Mouse (Mus musculus) large intestine, adult 2 months (tissue): Measurements from ENCODE around the gene Wwox. TPM values are rescaled to one million over a fixed set of nuclear protein-coding genes. Genes with fewer than 3 reads are reported as not detected.

Source experiments
- DNase-seq: peaks from one replicate; pipeline ENCODE4 v3.0.0-alpha.2; 2012; ENCODE audit warnings: low read depth, low spot score
- WGBS: fragments of 180-500 bp; shearing (Covaris S2); methylation state at CpG from one replicate; pipeline ENCODE4 v1.1.7; 2018; 5-methylcytosine and 5-hydroxymethylcytosine counted together
- polyA plus RNA-seq: library from polyadenylated mRNA; depleted of rRNA; stranded (reverse); fragments of >200 nt; gene quantifications from 2 replicates; pipeline ENCODE4 v1.2.3, GENCODE M21; 2012

Wwox gene
- polyA plus RNA-seq, 1 experiment: 4.3 TPM

- WGBS: 69% methylated on average over 12 of the region's 12 CpGs
- no peak for DNase-seq
These were observed 718.7 kb downstream of the Wwox start for GRCm38 (mm10) chr8:115157977-115158720.

GRCm38 (mm10) chr8:115158721-115159111, 719.3 kb downstream of the Wwox start:
- WGBS: 10% methylated on average over 8 of the region's 8 CpGs
- DNase-seq: no peak

DNA sequence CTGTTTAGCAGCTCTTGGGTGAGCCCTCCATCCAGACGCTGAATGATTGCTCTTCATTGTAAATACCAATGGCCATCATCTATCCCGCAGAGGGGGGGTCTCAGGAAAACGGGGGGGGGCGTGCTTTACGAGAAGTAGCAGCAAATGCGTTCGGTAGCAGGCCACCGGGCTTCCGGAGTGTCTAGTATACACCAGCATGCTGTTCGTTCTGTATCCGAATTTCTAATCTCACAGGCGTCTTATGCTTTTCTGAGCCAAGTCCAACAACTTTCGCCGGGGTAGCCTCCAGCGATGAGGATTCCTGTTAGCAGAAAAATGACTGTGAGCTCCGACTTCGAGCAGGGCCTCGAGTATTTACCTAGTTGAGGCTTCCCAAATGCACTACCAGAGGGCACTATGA, 719.8 kb downstream of the Wwox start:
- WGBS: 9% methylated on average over 18 of the region's 18 CpGs
- no peak for DNase-seq

GRCm38 (mm10) chr8:115159711-115160374, 720.4 kb downstream of the Wwox start:
- under 1% methylated on average over 22 of the region's 22 CpGs for WGBS
- no peak for DNase-seq

- WGBS: 82% methylated on average over 5 of the region's 5 CpGs
- no peak for DNase-seq
These were observed 721.0 kb downstream of the Wwox start for GRCm38 (mm10) chr8:115160407-115160806.

DNA sequence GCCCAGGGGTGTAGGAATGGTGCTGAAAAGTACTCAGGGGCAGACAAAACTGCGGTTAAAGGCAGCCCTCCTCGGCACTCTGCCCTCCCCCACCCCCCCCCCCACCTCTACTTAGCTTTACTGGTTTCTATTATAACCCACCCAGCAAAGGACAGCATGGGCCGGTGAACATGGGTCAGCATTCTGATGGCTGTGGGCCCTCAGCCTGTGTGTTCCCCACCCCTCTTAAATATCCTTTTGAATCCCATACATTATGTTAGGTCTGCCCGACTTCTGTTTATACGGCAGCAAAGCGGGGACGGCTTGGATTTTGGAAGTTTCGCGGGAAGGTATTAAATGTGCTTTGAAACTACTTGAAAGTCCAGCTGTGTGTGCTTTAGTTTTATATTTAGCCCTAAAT, 722.1 kb downstream of the Wwox start:
- 54% methylated on average over 9 of the region's 9 CpGs for WGBS
- DNase-seq: no peak

GRCm38 (mm10) chr8:115164872-115165271, 725.4 kb downstream of the Wwox start:
- DNase-seq: no peak
- 27% methylated on average over 13 of the region's 13 CpGs for WGBS

GRCm38 (mm10) chr8:115173634-115174081, 734.2 kb downstream of the Wwox start:
- DNase-seq: no peak
- WGBS: 76% methylated on average over 14 of the region's 14 CpGs

DNA sequence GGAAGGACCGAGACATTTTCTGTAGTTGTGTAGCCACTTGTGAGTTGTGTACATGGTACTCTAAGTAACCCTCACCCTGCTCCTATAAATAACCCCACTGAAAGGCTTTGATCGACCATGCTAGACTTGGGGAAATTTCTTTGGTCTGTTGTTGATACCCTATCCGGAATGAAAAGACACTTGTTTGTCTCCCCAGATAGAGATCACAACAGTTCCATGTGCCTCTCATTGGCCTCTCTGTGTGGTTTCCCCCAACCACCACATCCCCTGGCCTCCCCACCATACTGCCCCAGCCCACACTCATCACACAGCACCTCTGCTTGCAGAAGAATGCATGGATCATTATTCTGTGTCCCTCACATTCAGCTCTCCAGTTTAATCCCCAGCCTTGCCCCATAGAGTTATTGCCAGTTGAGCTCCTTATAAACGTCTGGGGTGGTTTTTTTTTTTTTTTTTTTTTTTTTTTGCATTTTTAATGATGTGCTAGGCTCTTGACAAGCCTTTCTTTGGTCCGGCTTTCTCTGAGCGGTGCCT, 746.0 kb downstream of the Wwox start:
- DNase-seq: no peak
- 74% methylated on average over 6 of the region's 6 CpGs for WGBS

- no peak for DNase-seq
- 42% methylated on average over 13 of the region's 13 CpGs for WGBS
These were observed 746.8 kb downstream of the Wwox start for GRCm38 (mm10) chr8:115186121-115186811.

DNA sequence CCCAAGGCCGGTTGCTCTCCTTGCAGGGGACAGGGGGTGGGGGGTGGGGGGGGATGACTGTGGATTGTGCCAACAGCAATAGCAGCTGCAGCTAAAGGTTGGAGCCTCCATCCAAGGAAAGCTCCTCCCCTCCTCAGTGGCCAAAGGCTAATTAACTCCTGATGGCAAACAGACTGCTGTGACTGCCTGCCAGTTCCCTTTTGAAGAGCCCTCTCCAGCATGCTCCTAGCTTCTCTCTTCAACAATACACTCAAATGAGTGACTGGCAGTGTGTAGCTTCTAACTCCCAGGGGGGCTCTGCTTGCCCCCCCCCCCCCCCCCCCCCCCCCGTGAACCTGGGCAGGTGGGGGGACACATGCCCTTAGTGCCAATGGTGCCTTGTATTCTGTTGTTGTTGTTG, 747.4 kb downstream of the Wwox start:
- WGBS: 29% methylated on average over 2 of the region's 2 CpGs
- no peak for DNase-seq

- 82% methylated on average over 4 of the region's 4 CpGs for WGBS
- DNase-seq: no peak
These were observed 749.0 kb downstream of the Wwox start for GRCm38 (mm10) chr8:115188446-115188845.

- no peak for DNase-seq
- 28% methylated on average over 11 of the region's 11 CpGs for WGBS
These were observed 750.4 kb downstream of the Wwox start for GRCm38 (mm10) chr8:115189836-115190235.

DNA sequence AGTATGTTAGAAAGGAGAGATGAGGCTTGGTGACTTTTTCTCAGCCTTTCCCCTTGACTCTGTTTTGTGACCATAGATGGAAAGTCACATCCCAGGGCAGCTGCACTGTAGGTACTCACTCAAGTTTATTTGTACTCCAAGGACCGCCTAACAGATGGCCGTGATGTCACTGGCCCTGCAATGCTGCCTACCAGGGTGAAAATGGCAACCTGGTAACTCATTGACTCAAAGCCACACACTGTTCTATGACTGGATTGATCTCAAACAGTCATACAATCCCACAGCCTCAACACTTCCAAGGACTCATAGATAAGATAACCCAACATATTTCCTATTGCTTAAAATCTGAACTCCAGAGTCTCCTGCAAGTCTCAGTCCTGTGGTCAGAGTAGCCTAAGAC, 754.3 kb downstream of the Wwox start:
- no peak for DNase-seq
- 55% methylated on average over 2 of the region's 2 CpGs for WGBS

- DNase-seq: no peak
- 92% methylated on average over 10 of the region's 10 CpGs for WGBS
These were observed 755.9 kb downstream of the Wwox start for GRCm38 (mm10) chr8:115195334-115195733.

GRCm38 (mm10) chr8:115196859-115197258, 757.4 kb downstream of the Wwox start:
- WGBS: 75% methylated on average over 2 of the region's 2 CpGs
- DNase-seq: no peak

GRCm38 (mm10) chr8:115199204-115199603, 759.7 kb downstream of the Wwox start:
- DNase-seq: no peak
- WGBS: 55% methylated on average over 4 of the region's 4 CpGs

DNA sequence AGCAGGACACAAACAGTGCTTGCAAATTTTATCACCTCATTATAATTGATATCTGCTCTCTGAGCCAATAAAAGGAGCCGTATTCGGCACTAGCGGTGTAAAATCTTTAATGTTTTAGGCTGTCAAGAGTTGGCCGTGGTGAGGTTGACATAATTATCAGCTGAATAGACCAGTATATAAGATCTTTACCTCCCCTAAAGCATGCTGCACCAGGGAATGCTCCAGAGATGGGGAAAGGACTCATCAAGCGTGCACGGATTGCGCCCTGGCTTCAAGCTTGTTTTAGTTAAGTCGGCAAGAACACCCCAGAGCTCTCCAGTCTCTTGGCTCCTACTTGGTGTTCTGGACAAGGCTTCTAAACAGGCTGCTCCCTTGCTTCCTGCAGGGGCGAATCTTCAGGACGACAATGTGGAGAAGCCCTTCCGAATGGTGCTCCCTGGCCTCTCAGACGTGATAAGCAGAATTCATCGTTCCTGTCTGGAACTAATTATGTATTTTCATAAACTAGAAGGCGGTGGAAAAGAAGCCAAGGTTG, 760.2 kb downstream of the Wwox start:
- no peak for DNase-seq
- 41% methylated on average over 14 of the region's 14 CpGs for WGBS

GRCm38 (mm10) chr8:115201726-115202125, 762.3 kb downstream of the Wwox start:
- DNase-seq: no peak
- WGBS: 33% methylated on average over 7 of the region's 7 CpGs

GRCm38 (mm10) chr8:115207480-115207879, 768.0 kb downstream of the Wwox start:
- DNase-seq: no peak
- 88% methylated on average over 11 of the region's 11 CpGs for WGBS
